Comparison of ENCODE assay signal across 9 mouse cellular contexts in the genomic region with DNA sequence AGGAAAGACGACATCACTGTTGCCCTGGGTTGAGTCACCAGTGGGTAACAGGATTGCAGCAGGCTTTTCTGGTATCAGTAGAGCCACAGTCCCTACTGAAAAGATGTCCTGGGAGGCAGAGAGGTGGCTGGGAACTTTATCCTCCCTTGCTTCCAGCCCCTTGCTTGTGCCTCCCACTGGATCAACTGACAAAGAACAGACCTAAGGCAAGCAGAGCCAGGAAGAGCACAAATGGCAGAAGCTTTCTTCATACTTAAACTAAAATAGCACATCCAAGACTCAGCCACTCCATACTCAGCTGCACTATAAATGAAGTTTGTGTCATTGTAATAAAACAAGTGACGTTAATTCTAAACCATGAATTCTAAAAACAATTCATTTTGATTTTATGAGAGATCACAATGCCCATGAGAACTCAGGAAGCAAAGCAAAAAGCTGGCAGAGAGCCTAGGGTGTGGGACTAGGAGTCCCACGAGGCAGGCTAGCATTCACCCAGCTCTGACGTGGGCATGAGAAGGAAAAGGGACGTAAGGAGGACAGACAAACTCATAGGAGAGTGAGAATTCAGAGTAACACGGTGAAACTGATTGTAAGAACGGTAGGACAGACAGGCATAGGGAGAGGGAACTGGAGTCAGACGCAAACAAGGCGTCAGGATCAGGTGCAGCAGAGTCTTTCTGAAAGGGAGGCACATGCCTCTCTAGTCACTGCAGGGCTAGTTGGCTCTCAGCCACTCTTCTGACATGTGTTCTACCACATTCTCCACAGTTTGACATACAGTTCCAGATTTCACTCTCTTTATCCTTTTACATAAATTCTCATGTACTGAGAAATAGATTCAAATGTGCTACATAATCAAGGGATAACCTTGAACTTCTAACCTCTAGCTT. TPM values are rescaled to one million over a fixed set of nuclear protein-coding genes. Genes with fewer than 3 reads are reported as not detected.
DNase-seq lines count a peak whose midpoint lies in the region; ATAC-seq lines count a peak whose summit lies in the region.
"Had no signal": no experiment of that assay in that cellular context is flagged by ENCODE, and none has a peak within 500 bp of the region (broad histone marks: within the 10 kb centered on the region; RNA-seq: fewer than 3 reads in every experiment).

No protein-coding gene starts in this region.

- 80% methylated on average over 9 of the region's 9 CpGs for WGBS in kidney, embryonic 15.5 days
- WGBS in heart, embryonic 10.5 days, result 74% methylated on average over 9 of the region's 9 CpGs

- no peak overlapping the region for H3K4me2 ChIP-seq in kidney, embryonic 15.5 days
- H3K4me2 ChIP-seq: embryonic facial prominence, embryonic 15.5 days had no signal

- peak; percentile 41 for DNase-seq in kidney, postnatal 14 days
- peak; percentile 10 for DNase-seq in NIH3T3 (ENCODE audit: low read depth)
- DNase-seq in heart, embryonic 10.5 days (ENCODE audit: low spot score), result no peak
- DNase-seq in lung, postnatal 14 days, result peak; percentile 43
- DNase-seq in cerebellum, postnatal 10 days, result no peak
- no peak for DNase-seq in ovary, adult 18-20 months (ENCODE audit: low spot score)

- H3K4me1 ChIP-seq in kidney, embryonic 15.5 days, result no peaks in the 10 kb centered on the region
- no peaks in the 10 kb centered on the region for H3K4me1 ChIP-seq in heart, embryonic 10.5 days
- H3K4me1 ChIP-seq: embryonic facial prominence, embryonic 15.5 days had no signal

- ATAC-seq in kidney, embryonic 15.5 days (replicated peaks; ENCODE audit: low FRiP score), result no peak

- H3K4me3 ChIP-seq in kidney, embryonic 15.5 days (replicated peaks), result no peak overlapping the region
- H3K4me3 ChIP-seq in heart, embryonic 10.5 days, result no peak overlapping the region
- H3K4me3 ChIP-seq: embryonic facial prominence, embryonic 15.5 days; megakaryocyte, embryonic 14.5 days had no signal

- no peaks in the 10 kb centered on the region for H3K27me3 ChIP-seq in kidney, embryonic 15.5 days
- H3K27me3 ChIP-seq in heart, embryonic 10.5 days (ENCODE audit: insufficient read depth, poor library complexity, severe bottlenecking), result no peaks in the 10 kb centered on the region
- H3K27me3 ChIP-seq: embryonic facial prominence, embryonic 15.5 days; megakaryocyte, embryonic 14.5 days had no signal

- no peak overlapping the region for H3K9ac ChIP-seq in kidney, embryonic 15.5 days
- H3K9ac ChIP-seq: embryonic facial prominence, embryonic 15.5 days had no signal

- H3K27ac ChIP-seq in kidney, embryonic 15.5 days, result no peak overlapping the region
- H3K27ac ChIP-seq in heart, embryonic 10.5 days, result peak overlapping the region; percentile 62
- H3K27ac ChIP-seq: embryonic facial prominence, embryonic 15.5 days had no signal

- no peaks in the 10 kb centered on the region for H3K9me3 ChIP-seq in kidney, embryonic 15.5 days (replicated peaks)
- no peaks in the 10 kb centered on the region for H3K9me3 ChIP-seq in heart, embryonic 10.5 days
- H3K9me3 ChIP-seq: embryonic facial prominence, embryonic 15.5 days; megakaryocyte, embryonic 14.5 days had no signal

- peaks cover 76% of the 10 kb centered on the region for H3K36me3 ChIP-seq in kidney, embryonic 15.5 days
- H3K36me3 ChIP-seq in heart, embryonic 10.5 days, result peaks cover 60% of the 10 kb centered on the region

RNA-seq across cellular contexts. Expression of a gene that starts 21.3 kb away (rescaled TPM):
- 3.2 and 3.6 TPM in 2 replicates for polyA plus RNA-seq in kidney, embryonic 15.5 days (2015; fragmentation: Nextera tagmentation; extraction: Ambion mirVana)
- 3.0 and 3.2 TPM in 2 replicates for polyA plus RNA-seq in heart, embryonic 10.5 days (2016; fragmentation: Nextera tagmentation; extraction: Ambion mirVana)

RNA-seq across cellular contexts. Expression of a gene that starts 21.8 kb away (rescaled TPM):
- 5.1 and 7.4 TPM in 2 replicates for polyA plus RNA-seq in kidney, embryonic 15.5 days (2015; fragmentation: Nextera tagmentation; extraction: Ambion mirVana)
- polyA plus RNA-seq in heart, embryonic 10.5 days (2016; fragmentation: Nextera tagmentation; extraction: Ambion mirVana), result 5.8 and 6.9 TPM in 2 replicates

Comparison
In these comparisons a context has a peak if more than half of its experiments do, and no peak if none do; other contexts are left out.
1. DNase-seq: peak in kidney, postnatal 14 days (single experiment), NIH3T3 (single experiment) and lung, postnatal 14 days (single experiment); none in heart, embryonic 10.5 days (single experiment), cerebellum, postnatal 10 days (0 of 2) and ovary, adult 18-20 months (single experiment).